Mouse (Mus musculus) cerebellum, adult 11 months (tissue): ENCODE measurements around the gene Stk16.

ENCODE experiments used
- DNase-seq: peaks from one replicate; pipeline ENCODE4 v3.0.0; 2022

Gene Stk16

GRCm38 (mm10) chr1:75210136-75211087 is at the start of gene Stk16, which contains the start of gene Glb1l:
Stk16 (plus strand) TSS chr1:75210838.
Glb1l (minus strand) TSS chr1:75210813.
- peak; percentile 91 for DNase-seq

GRCm38 (mm10) chr1:75168093-75168471 is 42.6 kb upstream of the Stk16 start:
- DNase-seq = no peak

GRCm38 (mm10) chr1:75168472-75169464 is 41.9 kb upstream of the Stk16 start, which contains the start of gene Zfand2b:
Zfand2b (plus strand) TSS chr1:75168646.
- DNase-seq = peak; percentile 96

GRCm38 (mm10) chr1:75179334-75180104 is 31.1 kb upstream of the Stk16 start:
- DNase-seq = peak; percentile 54

GRCm38 (mm10) chr1:75180105-75180590 is 30.5 kb upstream of the Stk16 start, which contains the start of gene Abcb6:
Abcb6 (minus strand) TSS chr1:75180392.
- peak; percentile 79 for DNase-seq

GRCm38 (mm10) chr1:75180741-75181140 is 29.9 kb upstream of the Stk16 start:
- DNase-seq = no peak

GRCm38 (mm10) chr1:75181377-75181870 is 29.2 kb upstream of the Stk16 start:
- DNase-seq = no peak

GRCm38 (mm10) chr1:75182160-75182559 is 28.5 kb upstream of the Stk16 start:
- no peak for DNase-seq

GRCm38 (mm10) chr1:75185495-75185894 is 25.1 kb upstream of the Stk16 start:
- DNase-seq = no peak

- DNase-seq = no peak
These were observed 23.5 kb upstream of the Stk16 start for GRCm38 (mm10) chr1:75187126-75187525.

- no peak for DNase-seq
These were observed 22.6 kb upstream of the Stk16 start for GRCm38 (mm10) chr1:75187914-75188483.

GRCm38 (mm10) chr1:75190577-75190976 is 20.1 kb upstream of the Stk16 start:
- no peak for DNase-seq

- no peak for DNase-seq
These were observed 19.4 kb upstream of the Stk16 start for GRCm38 (mm10) chr1:75191258-75191621.

GRCm38 (mm10) chr1:75191622-75192402 is 18.8 kb upstream of the Stk16 start, which contains the start of the genes Ankzf1 and Atg9a:
Ankzf1 (plus strand) TSS chr1:75192151.
Atg9a (minus strand) TSS chr1:75192196.
- peak; percentile 94 for DNase-seq

- no peak for DNase-seq
These were observed 18.2 kb upstream of the Stk16 start for GRCm38 (mm10) chr1:75192452-75192851.

- no peak for DNase-seq
These were observed 9.4 kb upstream of the Stk16 start for GRCm38 (mm10) chr1:75201236-75201635.

- no peak for DNase-seq
These were observed 1.5 kb upstream of the Stk16 start for GRCm38 (mm10) chr1:75208967-75209678.

GRCm38 (mm10) chr1:75211141-75211708 is 587 bp downstream of the Stk16 start:
- DNase-seq = no peak

- no peak for DNase-seq
These were observed 1.9 kb downstream of the Stk16 start for GRCm38 (mm10) chr1:75212542-75212941.

GRCm38 (mm10) chr1:75213096-75213495 is 2.5 kb downstream of the Stk16 start:
- no peak for DNase-seq
